Mouse (Mus musculus) heart, adult 11 months (tissue): ENCODE measurements around the gene Smim10l2a.

Experiments used
- DNase-seq: peaks from one replicate; pipeline ENCODE4 v3.0.0; 2022

Smim10l2a gene

GRCm38 (mm10) chrX:56374431-56375128 is at the start of gene Smim10l2a:
Smim10l2a (plus strand) TSS chrX:56374586.
- peak; percentile 91 for DNase-seq

- DNase-seq: no peak
These were observed 42.3 kb upstream of the Smim10l2a start for GRCm38 (mm10) chrX:56332046-56332445.

GRCm38 (mm10) chrX:56340305-56340704 is 34.1 kb upstream of the Smim10l2a start:
- no peak for DNase-seq

GRCm38 (mm10) chrX:56342921-56343320 is 31.5 kb upstream of the Smim10l2a start:
- DNase-seq: no peak

GRCm38 (mm10) chrX:56346176-56346931 is 28.0 kb upstream of the Smim10l2a start, which contains the start of gene Zfp449:
Zfp449 (plus strand) TSS chrX:56346400.
- DNase-seq: peak; percentile 99

GRCm38 (mm10) chrX:56346932-56347253 is 27.5 kb upstream of the Smim10l2a start:
- DNase-seq: peak; percentile 96

GRCm38 (mm10) chrX:56380852-56381251 is 6.5 kb downstream of the Smim10l2a start:
- DNase-seq: peak; percentile 89

GRCm38 (mm10) chrX:56384142-56384541 is 9.8 kb downstream of the Smim10l2a start:
- DNase-seq: no peak

- no peak for DNase-seq
These were observed 30.3 kb downstream of the Smim10l2a start for GRCm38 (mm10) chrX:56404646-56405045.

GRCm38 (mm10) chrX:56405482-56405881 is 31.1 kb downstream of the Smim10l2a start:
- no peak for DNase-seq

- no peak for DNase-seq
These were observed 31.7 kb downstream of the Smim10l2a start for GRCm38 (mm10) chrX:56406128-56406527.

- DNase-seq: peak; percentile 88
These were observed 41.9 kb downstream of the Smim10l2a start for GRCm38 (mm10) chrX:56416277-56416676.

GRCm38 (mm10) chrX:56417541-56417940 is 43.2 kb downstream of the Smim10l2a start:
- DNase-seq: no peak
